Mouse (Mus musculus) bone marrow macrophage, adult 2 months (primary cell): ENCODE measurements around the gene Gm340.

Source experiments
- CTCF ChIP-seq: IDR thresholded peaks from 2 replicates; pipeline ENCODE4 v1.5.1; 2012; ENCODE audit warnings: low read depth, mild to moderate bottlenecking, low read length, moderate library complexity
- POLR2A ChIP-seq: IDR thresholded peaks from 2 replicates; pipeline ENCODE4 v1.6.1; 2012; ENCODE audit warnings: mild to moderate bottlenecking, low read depth, low read length, borderline replicate concordance

DNA sequence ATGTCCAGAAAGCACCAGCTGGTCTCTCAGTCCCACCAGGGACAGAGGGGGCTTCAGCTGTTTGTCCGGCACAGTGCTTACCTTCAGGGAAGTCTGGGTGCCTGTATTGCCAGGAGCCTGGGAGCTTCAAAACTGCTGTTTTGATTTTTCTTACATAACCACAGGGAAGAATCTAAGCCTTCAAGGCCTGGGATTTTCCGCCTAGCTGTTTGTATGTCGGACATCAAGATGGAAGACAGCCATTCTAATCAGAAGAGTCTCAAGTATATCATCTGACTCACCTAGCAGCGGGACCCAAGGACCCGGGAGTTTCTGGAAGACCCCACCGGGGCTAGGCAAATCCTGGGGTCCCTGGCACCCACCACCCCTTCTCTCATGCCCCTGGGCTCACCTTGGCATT lies 34.1 kb downstream of the Gm340 start:
- no peak for TF ChIP-seq CTCF
- no peak for TF ChIP-seq POLR2A
